Mouse (Mus musculus): ENCODE measurements around the gene Lactb.
A peak's percentile ranks its signal among the peaks of the same experiment; 100 is the strongest.
"Not testable (repeated sequence)": the region's sequence is repeated elsewhere in the genome, so short reads cannot be mapped to it uniquely, and the experiment has no call there.

The Lactb gene

GRCm38 (mm10) chr9:66919382-66919971 lies 55.8 kb downstream of the Lactb start, which contains the start of gene Rab8b:
Rab8b (minus strand) TSS chr9:66919687.
- DNase-seq, result peak; percentile 98

DNA sequence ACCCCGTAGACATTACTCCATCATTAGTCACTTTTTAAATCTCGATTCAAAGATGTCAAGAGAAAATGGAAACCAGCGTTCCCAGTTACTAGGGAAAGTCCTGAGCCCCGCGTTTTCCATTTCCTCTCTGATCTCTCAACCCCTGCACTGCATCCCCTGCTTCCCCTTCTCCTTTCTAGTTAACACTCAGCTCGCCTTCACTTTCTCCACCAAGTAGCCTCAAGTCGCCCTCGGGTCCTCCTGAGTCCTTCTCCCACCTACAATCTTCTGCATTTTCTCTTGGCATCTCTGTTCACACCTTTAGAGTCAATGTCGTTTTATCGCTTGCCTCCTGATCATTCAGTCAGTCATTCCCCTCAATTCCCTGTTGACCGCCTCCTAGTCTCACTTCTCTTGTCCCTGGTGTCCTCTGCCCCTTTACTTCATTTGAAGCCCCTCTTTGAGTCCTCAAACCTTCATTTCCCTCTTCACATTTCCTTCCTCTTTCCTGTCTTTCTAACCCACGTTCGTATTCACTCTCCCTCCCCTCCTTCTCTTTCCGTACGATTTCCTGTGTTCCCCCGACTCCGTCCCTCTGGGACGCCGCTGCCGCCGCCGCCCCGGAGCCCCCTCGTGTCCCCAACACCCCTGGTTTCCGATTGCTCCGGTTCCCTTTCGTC lies 56.5 kb downstream of the Lactb start:
- DNase-seq, result no peak

GRCm38 (mm10) chr9:66917892-66918255 lies 57.4 kb downstream of the Lactb start:
- DNase-seq, result no peak

- no peak for DNase-seq
Observed at GRCm38 (mm10) chr9:66917216-66917891, 57.9 kb downstream of the Lactb start.

GRCm38 (mm10) chr9:66915869-66916785 lies 59.2 kb downstream of the Lactb start:
- no peak for DNase-seq

DNA sequence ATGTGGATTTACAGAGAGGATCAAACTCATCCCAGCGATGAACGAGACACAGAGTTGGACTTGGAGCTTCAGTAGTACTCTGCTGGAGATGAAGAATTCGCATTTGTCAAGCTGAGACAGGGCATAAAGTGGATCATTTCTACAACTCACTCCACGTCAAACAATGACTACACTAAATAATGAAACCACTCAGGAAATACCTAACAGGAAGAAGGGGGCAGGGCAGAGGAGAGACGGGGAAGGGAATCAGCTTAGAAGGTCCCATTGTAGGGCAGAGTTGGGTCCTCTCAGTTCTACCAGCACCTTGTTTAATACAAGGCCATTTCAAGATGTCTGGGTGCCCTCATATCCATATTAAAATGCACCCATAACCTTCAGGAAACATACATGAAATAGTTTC lies 59.9 kb downstream of the Lactb start:
- no peak for DNase-seq

- DNase-seq, result no peak
Observed at GRCm38 (mm10) chr9:66914540-66914939, 60.7 kb downstream of the Lactb start.

GRCm38 (mm10) chr9:66913254-66913934 lies 61.9 kb downstream of the Lactb start:
- not testable (repeated sequence) for DNase-seq

- DNase-seq, result no peak
Observed at GRCm38 (mm10) chr9:66912304-66912703, 63.0 kb downstream of the Lactb start.

DNA sequence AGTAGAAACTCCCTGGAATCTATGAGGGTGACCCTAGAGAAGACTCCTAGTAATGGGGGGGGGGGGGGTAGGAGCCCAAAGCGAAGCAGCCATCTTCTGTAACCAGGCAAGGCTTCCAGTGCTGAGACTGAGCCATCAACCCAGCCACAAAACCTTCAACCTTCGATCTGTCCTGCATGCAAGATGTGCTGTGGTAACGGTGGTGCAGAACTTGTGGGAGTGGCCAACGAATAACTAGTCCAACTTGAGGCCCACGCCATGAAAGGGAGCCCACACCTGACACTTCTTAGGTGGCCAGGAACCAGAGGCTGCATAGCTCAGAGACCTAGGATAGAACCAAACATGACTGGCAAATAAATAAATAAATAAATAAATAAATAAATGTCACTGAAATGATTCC lies 64.6 kb downstream of the Lactb start:
- DNase-seq, result no peak

GRCm38 (mm10) chr9:66909922-66910321 lies 65.4 kb downstream of the Lactb start:
- no peak for DNase-seq

- no peak for DNase-seq
Observed at GRCm38 (mm10) chr9:66907746-66908397, 67.4 kb downstream of the Lactb start.

GRCm38 (mm10) chr9:66907126-66907525 lies 68.2 kb downstream of the Lactb start:
- no peak for DNase-seq

DNA sequence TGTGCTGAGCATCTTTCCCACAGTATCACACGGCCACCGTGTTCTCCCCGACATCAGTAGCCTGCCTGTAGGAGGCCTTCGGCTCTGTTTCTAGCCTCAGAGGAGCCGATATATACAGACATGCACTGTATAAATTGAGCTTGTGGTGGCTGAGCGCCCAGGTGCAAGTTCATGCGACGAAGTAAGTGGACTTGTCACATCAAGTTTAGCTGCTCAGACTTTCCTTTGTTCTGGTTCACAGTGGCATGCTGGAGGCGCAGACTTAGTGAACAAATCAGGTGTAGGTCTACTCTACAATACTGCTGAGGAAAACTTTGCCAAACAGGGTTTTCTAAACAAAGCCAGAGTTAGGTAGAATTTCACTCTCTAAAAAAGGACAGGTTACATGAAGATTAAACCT lies 69.3 kb downstream of the Lactb start:
- DNase-seq, result no peak

Data from cerebellum, adult 9-10 months (tissue).